Mouse (Mus musculus) MEL (cell line): ENCODE measurements around the gene Csnk1g2. TPM values are rescaled to one million over a fixed set of nuclear protein-coding genes. Genes with fewer than 3 reads are reported as not detected.

Experiments
- DNase-seq: peaks from one replicate; pipeline ENCODE4 v3.0.0; 2011; ENCODE audit warnings: low read depth, low spot score
- H3K27ac ChIP-seq: 2 replicates; pipeline ENCODE4 v1.5.1; 2012; ENCODE audit warnings: low read depth, mild to moderate bottlenecking, control low read depth, low read length, moderate library complexity; ENCODE audit not compliant: control insufficient read depth
- H3K27me3 ChIP-seq, 2 experiments: fragments of 150-350 bp in 1 of 2; sonication (generic) in 1 of 2; 2 replicates each; pipeline ENCODE4 v1.6.1; 2012; ENCODE audit warnings: low read length in 2 of 2, mild to moderate bottlenecking in 2 of 2, improper control_type of control experiment in 1 of 2, moderate library complexity in 1 of 2; ENCODE audit not compliant: insufficient read depth in 2 of 2, control insufficient read depth in 1 of 2
- H3K36me3 ChIP-seq, 2 experiments: 2 replicates each; pipeline ENCODE4 v1.6.1; 2012 to 2014; ENCODE audit warnings: low read length in 2 of 2, improper control_type of control experiment in 1 of 2, inconsistent platforms in 1 of 2, mild to moderate bottlenecking in 1 of 2; ENCODE audit not compliant: insufficient read depth in 2 of 2, control insufficient read depth in 1 of 2
- H3K4me1 ChIP-seq, 2 experiments: fragments of 150-350 bp in 1 of 2; sonication (generic) in 1 of 2; 2 replicates each; pipeline ENCODE4 v1.6.1; 2012; ENCODE audit warnings: low read length in 2 of 2, improper control_type of control experiment in 1 of 2, mild to moderate bottlenecking in 1 of 2; ENCODE audit not compliant: insufficient read depth in 2 of 2, control insufficient read depth in 1 of 2
- H3K4me3 ChIP-seq, 2 experiments: fragments of 150-350 bp in 1 of 2; sonication (generic) in 1 of 2; 2 replicates each; pipeline ENCODE4 v1.5.1; 2012; ENCODE audit warnings: low read depth in 2 of 2, low read length in 2 of 2, mild to moderate bottlenecking in 2 of 2, moderate library complexity in 2 of 2, control low read depth in 1 of 2, improper control_type of control experiment in 1 of 2; ENCODE audit not compliant: control insufficient read depth in 1 of 2, insufficient read depth in 1 of 2
- H3K79me2 ChIP-seq: 2 replicates; pipeline ENCODE4 v1.6.1; 2012; ENCODE audit warnings: mild to moderate bottlenecking, low read length, moderate library complexity; ENCODE audit not compliant: control insufficient read depth, poor library complexity, insufficient read depth
- H3K9ac ChIP-seq: 2 replicates; pipeline ENCODE4 v1.6.1; 2012; ENCODE audit warnings: low read depth, mild to moderate bottlenecking, control low read depth, low read length, moderate library complexity; ENCODE audit not compliant: control insufficient read depth, poor library complexity, severe bottlenecking
- H3K9me3 ChIP-seq: fragments of 150-350 bp; sonication (generic); replicated peaks from 2 replicates; pipeline ENCODE4 v1.6.1; 2012; ENCODE audit warnings: mild to moderate bottlenecking, low read length, improper control_type of control experiment, moderate library complexity; ENCODE audit not compliant: insufficient read depth
- BHLHE40 ChIP-seq: IDR thresholded peaks from 2 replicates; pipeline ENCODE4 v1.6.1; 2012; ENCODE audit warnings: low read depth, mild to moderate bottlenecking, inconsistent platforms, low read length, improper control_type of control experiment, borderline replicate concordance
- CHD1 ChIP-seq: IDR thresholded peaks from 2 replicates; pipeline ENCODE4 v1.6.1; 2012; ENCODE audit warnings: low read depth, mild to moderate bottlenecking, inconsistent platforms, low read length, improper control_type of control experiment
- CTCF ChIP-seq, 3 experiments: IDR thresholded peaks in 2 of 3; conservative IDR thresholded peaks in 1 of 3; 2 replicates each; pipeline ENCODE4 v1.5.1; 2011 to 2012; ENCODE audit warnings: low read length in 3 of 3, low read depth in 2 of 3, mild to moderate bottlenecking in 2 of 3, improper control_type of control experiment in 1 of 3, inconsistent platforms in 1 of 3, mixed read lengths in 1 of 3, moderate library complexity in 1 of 3; ENCODE audit not compliant: control insufficient read depth in 1 of 3, insufficient read depth in 1 of 3, poor library complexity in 1 of 3, severe bottlenecking in 1 of 3
- E2F4 ChIP-seq: IDR thresholded peaks from 2 replicates; pipeline ENCODE4 v1.6.1; 2011; ENCODE audit warnings: low read depth, low read length, improper control_type of control experiment, borderline replicate concordance
- EP300 ChIP-seq, 2 experiments: IDR thresholded peaks; 2 replicates each; pipeline ENCODE4 v1.6.1; 2011; ENCODE audit warnings: improper control_type of control experiment in 2 of 2, low read length in 2 of 2, low read depth in 1 of 2, mild to moderate bottlenecking in 1 of 2
- ETS1 ChIP-seq: IDR thresholded peaks from 2 replicates; pipeline ENCODE4 v1.6.1; 2012; ENCODE audit warnings: low read depth, mild to moderate bottlenecking, inconsistent platforms, low read length, improper control_type of control experiment, moderate library complexity
- GABPA ChIP-seq: IDR thresholded peaks from 2 replicates; pipeline ENCODE4 v1.6.1; 2012; ENCODE audit warnings: low read depth, mild to moderate bottlenecking, inconsistent platforms, low read length, improper control_type of control experiment, moderate library complexity
- GATA1 ChIP-seq: IDR thresholded peaks from 2 replicates; pipeline ENCODE4 v1.6.1; 2011; ENCODE audit warnings: low read depth, low read length, improper control_type of control experiment
- HCFC1 ChIP-seq: IDR thresholded peaks from 2 replicates; pipeline ENCODE4 v1.6.1; 2012; ENCODE audit warnings: low read depth, mild to moderate bottlenecking, inconsistent platforms, low read length, improper control_type of control experiment, moderate library complexity
- KAT2A ChIP-seq: conservative IDR thresholded peaks from 2 replicates; pipeline ENCODE4 v1.6.1; 2012; ENCODE audit warnings: low read depth, low read length, improper control_type of control experiment, inconsistent platforms
- MAX ChIP-seq: IDR thresholded peaks from 2 replicates; pipeline ENCODE4 v1.6.1; 2011; ENCODE audit warnings: low read length, improper control_type of control experiment
- MAZ ChIP-seq: IDR thresholded peaks from 2 replicates; pipeline ENCODE4 v1.6.1; 2012; ENCODE audit warnings: low read depth, mild to moderate bottlenecking, inconsistent platforms, low read length, improper control_type of control experiment
- MEF2A ChIP-seq: IDR thresholded peaks from 2 replicates; pipeline ENCODE4 v1.6.1; 2014; ENCODE audit warnings: low read depth, mild to moderate bottlenecking, inconsistent platforms, low read length, improper control_type of control experiment; ENCODE audit not compliant: poor library complexity, insufficient replicate concordance, severe bottlenecking; ENCODE audit errors: extremely low read depth
- MYC ChIP-seq: IDR thresholded peaks from 2 replicates; pipeline ENCODE4 v1.6.1; 2011; ENCODE audit warnings: low read depth, mild to moderate bottlenecking, low read length, improper control_type of control experiment, moderate library complexity
- NELFE ChIP-seq: IDR thresholded peaks from 2 replicates; pipeline ENCODE4 v1.6.1; 2011; ENCODE audit warnings: low read depth, low read length, improper control_type of control experiment
- NRF1 ChIP-seq: IDR thresholded peaks from 2 replicates; pipeline ENCODE4 v1.6.1; 2014; ENCODE audit warnings: low read depth, mild to moderate bottlenecking, inconsistent platforms, low read length, improper control_type of control experiment, moderate library complexity; ENCODE audit not compliant: poor library complexity, insufficient read depth, severe bottlenecking
- POLR2A ChIP-seq, 2 experiments: IDR thresholded peaks; 2 replicates each; pipeline ENCODE4 v1.6.1; 2011 to 2012; ENCODE audit warnings: low read length in 2 of 2, mild to moderate bottlenecking in 2 of 2, control low read depth in 1 of 2, improper control_type of control experiment in 1 of 2, low read depth in 1 of 2, moderate library complexity in 1 of 2; ENCODE audit not compliant: control insufficient read depth in 1 of 2, insufficient read depth in 1 of 2, poor library complexity in 1 of 2
- POLR2AphosphoS5 ChIP-seq: IDR thresholded peaks from 2 replicates; pipeline ENCODE4 v1.6.1; 2012; ENCODE audit warnings: low read depth, borderline replicate concordance, mild to moderate bottlenecking, inconsistent platforms, low read length, moderate library complexity, mixed read lengths
- RCOR1 ChIP-seq: IDR thresholded peaks from 2 replicates; pipeline ENCODE4 v1.6.1; 2012; ENCODE audit warnings: low read depth, mild to moderate bottlenecking, inconsistent platforms, low read length, improper control_type of control experiment
- SMC3 ChIP-seq: IDR thresholded peaks from 2 replicates; pipeline ENCODE4 v1.6.1; 2011; ENCODE audit warnings: low read depth, low read length, improper control_type of control experiment
- TAL1 ChIP-seq: IDR thresholded peaks from 2 replicates; pipeline ENCODE4 v1.6.1; 2012; ENCODE audit warnings: mild to moderate bottlenecking, inconsistent platforms, low read length, moderate library complexity, mixed read lengths
- TBP ChIP-seq: IDR thresholded peaks from 2 replicates; pipeline ENCODE4 v1.8.0; 2011; ENCODE audit warnings: low read depth, low read length, improper control_type of control experiment
- TCF12 ChIP-seq: IDR thresholded peaks from 2 replicates; pipeline ENCODE4 v1.6.1; 2014; ENCODE audit warnings: low read depth, mild to moderate bottlenecking, inconsistent platforms, low read length, improper control_type of control experiment, moderate library complexity
- UBTF ChIP-seq: IDR thresholded peaks from 2 replicates; pipeline ENCODE4 v1.6.1; 2012; ENCODE audit warnings: low read depth, mild to moderate bottlenecking, inconsistent platforms, low read length, improper control_type of control experiment, moderate library complexity, borderline replicate concordance; ENCODE audit not compliant: insufficient read depth
- USF1 ChIP-seq: IDR thresholded peaks from 2 replicates; pipeline ENCODE4 v1.6.1; 2014; ENCODE audit warnings: low read depth, mild to moderate bottlenecking, inconsistent platforms, low read length, improper control_type of control experiment, moderate library complexity
- USF2 ChIP-seq, 2 experiments: IDR thresholded peaks; 2 replicates each; pipeline ENCODE4 v1.6.1; 2011 to 2012; ENCODE audit warnings: improper control_type of control experiment in 2 of 2, low read length in 2 of 2, borderline replicate concordance in 1 of 2, inconsistent platforms in 1 of 2, low read depth in 1 of 2, mild to moderate bottlenecking in 1 of 2; ENCODE audit not compliant: insufficient read depth in 1 of 2
- ZKSCAN1 ChIP-seq: IDR thresholded peaks from 2 replicates; pipeline ENCODE4 v1.6.1; 2012; ENCODE audit warnings: low read depth, mild to moderate bottlenecking, inconsistent platforms, low read length, improper control_type of control experiment, moderate library complexity
- ZMIZ1 ChIP-seq: IDR thresholded peaks from 2 replicates; pipeline ENCODE4 v1.6.1; 2012; ENCODE audit warnings: low read depth, mild to moderate bottlenecking, inconsistent platforms, low read length, improper control_type of control experiment, moderate library complexity
- ZNF384 ChIP-seq: IDR thresholded peaks from 2 replicates; pipeline ENCODE4 v1.6.1; 2012; ENCODE audit warnings: low read depth, mild to moderate bottlenecking, inconsistent platforms, low read length, improper control_type of control experiment
- polyA plus RNA-seq, 2 experiments: library from polyadenylated mRNA; stranded (reverse) in 1 of 2; unstranded in 1 of 2; fragments of >175 nt in 1 of 2; fragments of >200 nt in 1 of 2; gene quantifications; 2 replicates each; pipeline versions ENCODE4 v1.2.1 to v1.2.4; 2012; ENCODE audit warnings: low replicate concordance in 2 of 2, low read depth in 1 of 2; ENCODE audit not compliant: insufficient read length in 2 of 2, insufficient read depth in 1 of 2, missing spikeins in 1 of 2
- total RNA-seq: library from RNA; depleted of rRNA; stranded (reverse); fragments of 300-350 nt; gene quantifications from 2 replicates; pipeline ENCODE4 v1.2.3, GENCODE M21; 2012

The Csnk1g2 gene
- total and polyA plus RNA-seq, 3 experiments = 132 to 231 TPM; not detected in 1

DNA sequence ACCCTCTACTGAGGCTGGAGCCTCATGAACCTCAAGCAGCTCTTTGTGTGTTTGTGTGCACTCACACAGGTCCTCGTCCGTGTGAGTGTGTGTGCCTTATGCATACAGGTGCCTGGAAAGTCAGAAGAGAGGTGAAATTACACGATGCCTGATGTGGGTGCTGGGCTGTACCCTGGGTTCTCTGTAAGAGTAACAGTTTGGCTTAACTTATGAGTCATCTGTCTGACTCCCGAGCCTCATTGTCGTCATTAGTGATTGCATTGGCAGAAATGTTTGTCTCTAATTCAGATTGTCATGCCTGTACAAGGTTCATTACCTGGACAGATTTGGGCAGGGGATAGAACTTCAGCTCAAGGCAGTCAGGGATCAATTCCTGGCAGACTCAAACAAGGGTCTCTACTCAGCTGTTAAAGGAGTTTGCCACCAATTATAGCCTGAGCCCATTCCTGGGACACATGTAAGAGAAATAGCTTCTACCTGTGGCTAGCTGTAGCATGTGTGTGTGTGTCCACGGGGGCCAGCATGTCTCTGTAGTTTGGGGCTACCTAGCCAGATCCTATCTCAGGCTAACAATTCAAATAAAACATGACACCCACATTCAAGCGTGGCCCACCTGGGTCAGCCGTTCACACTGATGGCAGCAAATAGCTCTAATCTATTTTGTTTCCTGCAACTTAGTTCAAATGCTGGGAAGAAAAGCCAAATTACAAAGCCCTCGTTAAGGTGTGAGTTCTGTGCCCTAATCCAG, 54.7 kb downstream of the Csnk1g2 start (continued):
- TF ChIP-seq MYC = peak; percentile 42; the same call in 1 of the 2 replicates
- TF ChIP-seq MAZ = 0 out of 2 replicates have a peak, but pooled peaks have one; percentile 16
- TF ChIP-seq KAT2A = no peak
- TF ChIP-seq GABPA = no peak
- no peak for TF ChIP-seq ZKSCAN1
- no peak for TF ChIP-seq MAX
- peak; percentile 26; the same call in 1 of the 2 replicates for TF ChIP-seq TCF12
- no peak for TF ChIP-seq TAL1
- TF ChIP-seq E2F4 = peak; percentile 15; the same call in 1 of the 2 replicates
- no peak; the same call in 1 of the 2 replicates for TF ChIP-seq NELFE
- TF ChIP-seq GATA1 = no peak
- peak; percentile 46; the same call in 1 of the 2 replicates for TF ChIP-seq TBP
- no peak for TF ChIP-seq MEF2A
- no peak for TF ChIP-seq HCFC1
- TF ChIP-seq USF1 = no peak
- TF ChIP-seq ETS1 = peak; percentile 84; the same call in 1 of the 2 replicates
- no peak for TF ChIP-seq SMC3
- no peak for TF ChIP-seq ZNF384
- TF ChIP-seq CHD1 = peak; percentile 93

DNA sequence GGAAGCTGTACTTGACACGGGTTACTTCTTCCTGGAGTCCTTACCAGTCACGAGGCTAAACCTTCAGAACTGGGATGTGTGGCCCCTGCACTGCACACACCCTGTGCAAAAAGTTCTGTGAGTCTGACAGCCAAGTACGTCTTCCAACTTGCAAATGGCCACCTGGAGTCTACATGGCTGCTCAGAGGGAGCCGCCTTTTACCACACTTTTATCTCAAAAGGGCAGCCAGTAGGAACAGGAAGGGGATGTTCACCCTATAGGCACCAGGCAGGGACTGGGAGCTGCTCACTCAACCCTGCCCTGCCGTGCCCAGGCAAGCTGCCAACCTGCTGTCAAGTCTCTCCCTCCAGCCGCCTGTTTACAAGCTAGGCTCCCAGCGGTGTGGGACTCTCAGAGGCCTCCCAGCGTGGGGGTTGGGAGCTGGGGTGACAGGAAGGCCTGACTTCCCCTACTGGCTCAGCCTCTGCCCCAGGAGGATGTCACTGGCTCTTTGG, 55.4 kb downstream of the Csnk1g2 start, which contains the start of gene Mknk2:
Gene Mknk2, minus strand, starts transcription at position 171 of the 495 bp plus-strand sequence.
- Histone ChIP-seq H3K79me2 (peaks cover 39% of the 10 kb centered on the region), H3K9me3 (no peaks in the 10 kb centered on the region), H3K4me3 (peak within 1 kb of the TSS; percentile 67 to 76), H3K36me3 (peaks cover 0 to 23% of the 10 kb centered on the region in 2 experiments; a peak in 2 of 4 replicates), H3K9ac (peak within 1 kb of the TSS; percentile 81), H3K27me3 (no peaks in the 10 kb centered on the region), H3K4me1 (peaks cover 9 to 31% of the 10 kb centered on the region in 2 experiments), H3K27ac (peak within 1 kb of the TSS; percentile 96)
- peak; percentile 99 for DNase-seq
- TF ChIP-seq ZNF384 (no peak), HCFC1 (peak; percentile 75), KAT2A (no peak; the same call in 1 of the 2 replicates), EP300 (IDR thresholded peaks at IDR 0.05; ENCODE audit: low read depth in 1 of 2, low read length in 2 of 2) (peak; percentile 75 to 91), USF1 (peak; percentile 66), MEF2A (0 out of 2 replicates have a peak, but pooled peaks have one; percentile 18), POLR2AphosphoS5 (peak; percentile 91), NRF1 (peak; percentile 49; the same call in 1 of the 2 replicates), TBP (peak; percentile 90), MYC (peak; percentile 84), POLR2A (IDR thresholded peaks at IDR 0.05; ENCODE audit: control insufficient read depth in 1 of 2, insufficient read depth in 1 of 2, low read depth in 1 of 2, low read length in 2 of 2, poor library complexity in 1 of 2) (peak; percentile 58 to 90; a peak in 3 of 4 replicates), MAZ (peak; percentile 91), USF2 (IDR thresholded peaks at IDR 0.05; ENCODE audit: borderline replicate concordance in 1 of 2, insufficient read depth in 1 of 2, low read depth in 1 of 2, low read length in 2 of 2) (no peak), RCOR1 (peak; percentile 78), GABPA (peak; percentile 40; the same call in 1 of the 2 replicates), ETS1 (peak; percentile 98), UBTF (peak; percentile 72; the same call in 1 of the 2 replicates), BHLHE40 (peak; percentile 48), SMC3 (0 out of 2 replicates have a peak, but pooled peaks have one; percentile 25), ZMIZ1 (peak; percentile 98), TAL1 (peak; percentile 96), CTCF (IDR thresholded peaks at IDR 0.05 in 2 of 3, conservative IDR thresholded peaks at IDR 0.05 in 1 of 3; ENCODE audit: control insufficient read depth in 1 of 3, insufficient read depth in 1 of 3, low read depth in 2 of 3, low read length in 3 of 3, poor library complexity in 1 of 3, severe bottlenecking in 1 of 3) (no peak)
